Mouse (Mus musculus) CH12.LX (cell line): Measurements from ENCODE around the gene Spa17. TPM values are rescaled to one million over a fixed set of nuclear protein-coding genes. Genes with fewer than 3 reads are reported as not detected.

Experiments
- DNase-seq: peaks from one replicate; pipeline ENCODE4 v3.0.0-alpha.2; 2013; ENCODE audit errors: extremely low read depth
- H3K27ac ChIP-seq: 2 replicates; pipeline ENCODE4 v1.5.1; 2012; ENCODE audit warnings: low read depth, mild to moderate bottlenecking, control low read depth, moderate library complexity; ENCODE audit not compliant: insufficient read depth
- H3K27me3 ChIP-seq: replicated peaks from 2 replicates; pipeline ENCODE3; 2012; ENCODE audit warnings: inconsistent platforms
- H3K36me3 ChIP-seq, 2 experiments: replicated peaks in 1 of 2; 2 replicates each; pipeline versions ENCODE3 to v1.6.1; 2012; ENCODE audit warnings: inconsistent platforms in 1 of 2, low read length in 1 of 2, mild to moderate bottlenecking in 1 of 2, mixed read lengths in 1 of 2, moderate library complexity in 1 of 2; ENCODE audit not compliant: control insufficient read depth in 1 of 2, insufficient read depth in 1 of 2
- H3K4me1 ChIP-seq, 2 experiments: 2 replicates each; pipeline ENCODE4 v1.6.1; 2012; ENCODE audit warnings: inconsistent platforms in 1 of 2, moderate library complexity in 1 of 2; ENCODE audit not compliant: insufficient read depth in 2 of 2, control insufficient read depth in 1 of 2
- H3K4me2 ChIP-seq: 2 replicates; pipeline ENCODE4 v1.6.1; 2012; ENCODE audit warnings: low read depth, mild to moderate bottlenecking, control low read depth; ENCODE audit not compliant: poor library complexity, insufficient read depth, severe bottlenecking
- H3K4me3 ChIP-seq, 3 experiments: fragments of 150-350 bp in 1 of 3; sonication (generic) in 1 of 3; replicated peaks in 1 of 3; 2 replicates each; pipeline versions ENCODE3 to v1.5.1; 2011 to 2012; ENCODE audit warnings: low read depth in 2 of 3, low read length in 2 of 3, mild to moderate bottlenecking in 2 of 3, moderate library complexity in 2 of 3, control low read depth in 1 of 3, improper control_type of control experiment in 1 of 3, inconsistent platforms in 1 of 3, mixed read lengths in 1 of 3; ENCODE audit not compliant: poor library complexity in 1 of 3
- H3K79me2 ChIP-seq: replicated peaks from 2 replicates; pipeline ENCODE4 v1.6.1; 2012; ENCODE audit warnings: mild to moderate bottlenecking, moderate library complexity; ENCODE audit not compliant: control insufficient read depth, poor library complexity, insufficient read depth, severe bottlenecking; ENCODE audit errors: extremely low read depth
- H3K9ac ChIP-seq: 2 replicates; pipeline ENCODE4 v1.6.1; 2012; ENCODE audit warnings: low read depth, mild to moderate bottlenecking, control low read depth, moderate library complexity; ENCODE audit not compliant: insufficient read depth
- H3K9me3 ChIP-seq: replicated peaks from 2 replicates; pipeline ENCODE3; 2012; ENCODE audit warnings: low read length, inconsistent platforms, mixed read lengths
- CHD1 ChIP-seq: IDR thresholded peaks from 2 replicates; pipeline ENCODE4 v1.6.1; 2012; ENCODE audit warnings: low read depth, low read length, improper control_type of control experiment, inconsistent platforms
- CHD2 ChIP-seq: IDR thresholded peaks from 2 replicates; pipeline ENCODE4 v1.6.1; 2011; ENCODE audit warnings: low read length, improper control_type of control experiment
- CTCF ChIP-seq, 2 experiments: IDR thresholded peaks in 1 of 2; conservative IDR thresholded peaks in 1 of 2; 2 replicates each; pipeline ENCODE4 v1.5.1; 2011 to 2012; ENCODE audit warnings: low read depth in 2 of 2, low read length in 2 of 2, improper control_type of control experiment in 1 of 2, inconsistent platforms in 1 of 2, mild to moderate bottlenecking in 1 of 2, moderate library complexity in 1 of 2
- ETS1 ChIP-seq: conservative IDR thresholded peaks from 2 replicates; pipeline ENCODE4 v1.6.1; 2012; ENCODE audit warnings: low read depth, mild to moderate bottlenecking, inconsistent platforms, low read length, improper control_type of control experiment, moderate library complexity
- HCFC1 ChIP-seq: IDR thresholded peaks from 2 replicates; pipeline ENCODE4 v1.6.1; 2012; ENCODE audit warnings: low read depth, mild to moderate bottlenecking, inconsistent platforms, low read length, improper control_type of control experiment
- IRF4 ChIP-seq: IDR thresholded peaks from 2 replicates; pipeline ENCODE4 v1.6.1; 2014; ENCODE audit warnings: low read depth, mild to moderate bottlenecking, inconsistent platforms, low read length, improper control_type of control experiment
- JUN ChIP-seq: IDR thresholded peaks from 2 replicates; pipeline ENCODE4 v1.6.1; 2011; ENCODE audit warnings: low read depth, mild to moderate bottlenecking, low read length, improper control_type of control experiment, moderate library complexity; ENCODE audit not compliant: insufficient read depth
- MEF2A ChIP-seq: IDR thresholded peaks from 2 replicates; pipeline ENCODE4 v1.6.1; 2014; ENCODE audit warnings: low read depth, mild to moderate bottlenecking, inconsistent platforms, low read length, improper control_type of control experiment, borderline replicate concordance
- MYC ChIP-seq: IDR thresholded peaks from 2 replicates; pipeline ENCODE4 v1.6.1; 2011; ENCODE audit warnings: low read depth, mild to moderate bottlenecking, improper control_type of control experiment, low read length
- POLR2AphosphoS2 ChIP-seq: IDR thresholded peaks from 2 replicates; pipeline ENCODE4 v1.6.1; 2011; ENCODE audit warnings: low read depth, low read length, improper control_type of control experiment
- RCOR1 ChIP-seq: conservative IDR thresholded peaks from 2 replicates; pipeline ENCODE4 v1.6.1; 2012; ENCODE audit warnings: low read depth, mild to moderate bottlenecking, inconsistent platforms, low read length, improper control_type of control experiment
- TBP ChIP-seq: conservative IDR thresholded peaks from 2 replicates; pipeline ENCODE4 v1.6.1; 2011; ENCODE audit warnings: low read depth, low read length, improper control_type of control experiment
- USF1 ChIP-seq: IDR thresholded peaks from 2 replicates; pipeline ENCODE4 v1.6.1; 2014; ENCODE audit warnings: low read depth, mild to moderate bottlenecking, inconsistent platforms, low read length, improper control_type of control experiment
- USF2 ChIP-seq: conservative IDR thresholded peaks from 2 replicates; pipeline ENCODE4 v1.6.1; 2011; ENCODE audit warnings: low read depth, low read length, improper control_type of control experiment
- ZC3H11A ChIP-seq: IDR thresholded peaks from 2 replicates; pipeline ENCODE4 v1.6.1; 2012; ENCODE audit warnings: low read depth, mild to moderate bottlenecking, inconsistent platforms, low read length, improper control_type of control experiment
- ZMIZ1 ChIP-seq: IDR thresholded peaks from 2 replicates; pipeline ENCODE4 v1.6.1; 2012; ENCODE audit warnings: low read depth, mild to moderate bottlenecking, inconsistent platforms, low read length, improper control_type of control experiment
- ZNF384 ChIP-seq: IDR thresholded peaks from 2 replicates; pipeline ENCODE4 v1.6.1; 2012; ENCODE audit warnings: low read depth, low read length, improper control_type of control experiment, inconsistent platforms
- dilution Hi-C: fragments of 300-500 bp; cut with MboI; formaldehyde crosslinking; loops from 2 replicates; pipeline ENCODE4 v1.14.3; 2020; ENCODE audit warnings: low sequenced_read_pairs; ENCODE audit not compliant: extremely low pct_unique_long_range_greater_than_20kb, extremely low pct_ligation_motif_present
- in situ Hi-C: fragments of 300-500 bp; cut with MboI; formaldehyde crosslinking; loops from 3 replicates; pipeline ENCODE4 v1.14.3; 2019; ENCODE audit warnings: low sequenced_read_pairs, low pct_ligation_motif_present, low pct_unique_long_range_greater_than_20kb, mixed read lengths
- polyA plus RNA-seq: library from polyadenylated mRNA; unstranded; fragments of >175 nt; gene quantifications from 2 replicates; pipeline ENCODE4 v1.2.1, GENCODE M21; 2012; ENCODE audit warnings: low read depth; ENCODE audit not compliant: insufficient read length
- total RNA-seq, 2 experiments: library from RNA; depleted of rRNA; stranded (reverse); fragments of 300-350 nt in 1 of 2; fragments of >200 nt in 1 of 2; gene quantifications; 2 replicates each; pipeline ENCODE4 v1.2.3; 2012 to 2014

The Spa17 gene
- total and polyA plus RNA-seq, 3 experiments, result 0.47 to 3.2 (median 1.4) TPM

GRCm38 (mm10) chr9:37592633-37593032, 20.9 kb downstream of the Spa17 start:
- 0 out of 4 replicates have a peak, but pooled peaks cover 2% of the 10 kb centered on the region in 2 experiments for H3K4me1 ChIP-seq
- peaks cover 3% of the 10 kb centered on the region for H3K9me3 ChIP-seq
- TF ChIP-seq CHD2 (no peak), RCOR1 (no peak), POLR2AphosphoS2 (no peak), MEF2A (no peak), HCFC1 (no peak), USF1 (no peak), ETS1 (no peak), JUN (no peak), CHD1 (no peak), TBP (no peak), MYC (no peak), IRF4 (no peak)
- in situ Hi-C loops, result no loop called here
- H3K36me3 ChIP-seq, result no peaks in the 10 kb centered on the region
- H3K9ac ChIP-seq, result no peak overlapping the region
- dilution Hi-C loops, result no loop called here
- no peak overlapping the region for H3K4me3 ChIP-seq
- no peak overlapping the region for H3K27ac ChIP-seq
- no peak for DNase-seq
- peaks cover 2% of the 10 kb centered on the region for H3K27me3 ChIP-seq
- H3K79me2 ChIP-seq, result no peaks in the 10 kb centered on the region
- H3K4me2 ChIP-seq, result no peak overlapping the region

GRCm38 (mm10) chr9:37592025-37592424, 21.5 kb downstream of the Spa17 start:
- no peaks in the 10 kb centered on the region for H3K36me3 ChIP-seq
- peaks cover 3% of the 10 kb centered on the region for H3K9me3 ChIP-seq
- 0 out of 4 replicates have a peak, but pooled peaks cover 2% of the 10 kb centered on the region in 2 experiments for H3K4me1 ChIP-seq
- no peak overlapping the region for H3K27ac ChIP-seq
- no peak overlapping the region for H3K4me3 ChIP-seq
- H3K27me3 ChIP-seq, result peaks cover 2% of the 10 kb centered on the region
- no peak overlapping the region for H3K4me2 ChIP-seq
- no peaks in the 10 kb centered on the region for H3K79me2 ChIP-seq
- no peak for TF ChIP-seq USF2
- TF ChIP-seq ZC3H11A, result no peak
- TF ChIP-seq MEF2A, result no peak
- TF ChIP-seq ZMIZ1, result no peak
- no peak for TF ChIP-seq CTCF (conservative IDR thresholded peaks at IDR 0.05 in 1 of 2, IDR thresholded peaks at IDR 0.05 in 1 of 2; ENCODE audit: low read depth in 2 of 2, low read length in 2 of 2)
- no peak for TF ChIP-seq ZNF384
- TF ChIP-seq POLR2AphosphoS2, result no peak
- no peak for TF ChIP-seq MYC
- H3K9ac ChIP-seq, result no peak overlapping the region
- dilution Hi-C loops, result no loop called here
- in situ Hi-C loops, result no loop called here
- DNase-seq, result no peak
